Mouse (Mus musculus) thymus, adult 2 months (tissue): ENCODE measurements at regions not wholly inside any gene's neighbourhood (a gene's known extent, or its start where the extent isn't known, plus 50 kb on each side); places are given as distances from the start of the nearest gene placed in this dataset.

Source experiments
- CTCF ChIP-seq: fragments of 200-500 bp; IDR thresholded peaks from 2 replicates; pipeline ENCODE4 v1.5.1; 2012; ENCODE audit warnings: mild to moderate bottlenecking, control low read depth, low read length, moderate library complexity, borderline replicate concordance; ENCODE audit not compliant: control insufficient read depth, poor library complexity, insufficient read depth; ENCODE audit errors: extremely low read depth
- POLR2A ChIP-seq: fragments of 200-500 bp; IDR thresholded peaks from 2 replicates; pipeline ENCODE4 v1.6.1; 2012; ENCODE audit warnings: mild to moderate bottlenecking, low read length, control low read depth, moderate library complexity; ENCODE audit not compliant: control insufficient read depth, poor library complexity, insufficient read depth; ENCODE audit errors: extremely low read depth

GRCm38 (mm10) chr10:99330519-99330918 lies 67.5 kb downstream of the Dusp6 start:
- TF ChIP-seq POLR2A (no peak), CTCF (no peak)
